Mouse (Mus musculus) subcutaneous adipose tissue, adult 2 months (tissue): Measurements from ENCODE around the gene Dhx40. TPM values are rescaled to one million over a fixed set of nuclear protein-coding genes. Genes with fewer than 3 reads are reported as not detected.

Experiments used
- polyA plus RNA-seq: library from polyadenylated mRNA; depleted of rRNA; stranded (reverse); fragments of >200 nt; gene quantifications from 2 replicates; pipeline ENCODE4 v1.2.3, GENCODE M21; 2012; ENCODE audit warnings: low replicate concordance; rRNA removed

Gene Dhx40
- 5.2 and 7.8 TPM in 2 replicates for polyA plus RNA-seq

DNA sequence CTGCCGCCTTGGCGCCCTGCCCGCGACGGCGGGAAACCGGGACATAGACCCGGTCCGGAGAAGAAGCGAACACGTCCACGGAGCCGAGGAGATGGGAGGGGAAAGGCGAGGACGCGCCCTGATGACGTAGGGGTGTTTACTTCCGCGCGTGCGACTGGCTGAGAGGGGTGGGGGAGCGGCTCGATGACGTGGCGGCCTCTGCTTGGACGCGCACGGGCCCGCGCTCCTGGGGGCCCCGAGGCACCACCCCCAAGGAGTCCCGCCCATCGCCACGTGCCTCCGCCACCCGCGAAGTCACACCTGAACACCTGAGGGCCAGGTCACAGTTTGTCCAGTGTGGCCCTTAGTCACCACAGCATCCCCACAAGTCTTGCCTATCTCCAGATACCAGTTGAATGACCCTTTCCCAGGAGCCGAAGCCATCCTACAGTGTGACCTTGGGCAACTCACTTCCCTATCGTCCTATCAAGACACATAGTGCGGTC is at the start of gene Dhx40:
Gene Dhx40 (minus strand): TSS at position 242 of the 485 bp plus-strand sequence.

DNA sequence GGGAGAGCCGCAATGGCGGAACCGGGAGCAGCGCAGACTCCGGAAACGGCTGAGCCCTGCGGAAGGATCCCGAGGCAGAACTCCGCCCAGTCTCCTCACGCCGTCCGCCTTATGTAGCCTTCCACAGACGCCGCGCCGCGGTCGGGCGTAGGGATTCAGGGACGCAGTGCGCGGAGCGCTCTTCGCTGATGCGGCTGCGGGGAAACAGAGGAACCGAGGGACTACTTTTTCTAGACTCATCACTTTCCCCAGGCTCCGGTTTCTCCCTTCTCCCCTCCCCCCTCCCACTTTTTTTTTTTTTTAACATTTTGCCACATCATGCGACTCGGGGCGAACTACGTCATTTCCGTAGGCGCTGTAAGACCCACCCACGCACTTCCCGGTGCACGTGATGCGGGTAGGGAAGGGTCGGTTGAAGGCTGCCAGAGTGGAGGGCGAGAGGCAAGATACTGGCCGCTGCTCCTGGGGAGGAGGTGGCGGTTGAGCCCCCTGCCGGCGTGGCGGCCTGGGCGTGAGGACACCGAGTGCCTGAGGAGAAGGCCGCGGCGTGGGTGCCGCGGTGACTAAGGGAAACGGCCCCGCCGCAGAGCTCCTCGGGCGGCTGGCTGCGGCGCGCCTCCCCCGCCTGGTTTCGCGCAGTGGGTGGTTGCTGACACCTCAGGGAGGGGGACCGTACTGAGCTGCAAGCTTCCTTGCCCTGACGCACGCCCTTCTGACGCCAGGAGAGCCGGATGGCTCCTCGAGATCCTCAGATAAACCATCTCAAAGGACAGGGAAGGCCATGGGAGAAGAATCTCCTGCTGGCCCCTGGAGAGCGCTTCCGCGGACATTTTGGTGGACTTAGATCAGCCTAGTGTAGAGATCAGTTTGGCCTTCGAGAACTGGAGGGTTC is 49.8 kb downstream of the Dhx40 start, which contains the start of gene Cltc:
Gene Cltc (minus strand): TSS at position 86 of the 892 bp plus-strand sequence.

Other genes with a start within 250 kb of the Dhx40 start
- gene Vmp1, start 123.9 kb downstream of the Dhx40 start, polyA plus RNA-seq = 74.6 and 74.9 TPM in 2 replicates
- gene Ptrh2, start 123.8 kb downstream of the Dhx40 start, polyA plus RNA-seq = 4.8 and 7.7 TPM in 2 replicates
- 108 and 118 TPM in 2 replicates for gene Cltc, start 50.2 kb downstream of the Dhx40 start, polyA plus RNA-seq
- gene Ypel2, start 186.0 kb upstream of the Dhx40 start, polyA plus RNA-seq = 12.5 and 14.9 TPM in 2 replicates